Mouse (Mus musculus): ENCODE results near the gene Ralgps2. TPM values are rescaled to one million over a fixed set of nuclear protein-coding genes. Genes with fewer than 3 reads are reported as not detected.

Gene Ralgps2
- polyA plus RNA-seq, 1 experiment from 2014 or later = 69.6 TPM

GRCm38 (mm10) chr1:156938705-156939242 is 652 bp downstream of the Ralgps2 start:
- Histone ChIP-seq H3K9me3 (ENCODE audit: control insufficient read depth, low read length) (no peaks in the 10 kb centered on the region), H3K4me2 (ENCODE audit: low read depth, low read length) (peak overlapping the region; percentile 91), H3K4me3 (ENCODE audit: low read depth, low read length) (peak overlapping the region; percentile 94), H3K27ac (replicated peaks; ENCODE audit: low read depth, low read length) (peak overlapping the region; percentile 93), H3K27me3 (replicated peaks; ENCODE audit: control insufficient read depth, insufficient read depth, low read length) (no peaks in the 10 kb centered on the region), H3K36me3 (ENCODE audit: control insufficient read depth, insufficient read depth, low read length) (no peaks in the 10 kb centered on the region), H3K4me1 (ENCODE audit: control insufficient read depth, insufficient read depth, low read length) (no peaks in the 10 kb centered on the region), H3K9ac (ENCODE audit: low read depth, low read length) (peak overlapping the region; percentile 91)
- peak; percentile 95 for DNase-seq (ENCODE audit: low spot score)
- under 1% methylated on average over 42 of the region's 51 CpGs for WGBS
- ATAC-seq (ENCODE audit: low read depth) = peak; percentile 94

- Histone ChIP-seq H3K27ac (replicated peaks; ENCODE audit: low read depth, low read length) (no peak overlapping the region), H3K4me3 (ENCODE audit: low read depth, low read length) (no peak overlapping the region), H3K36me3 (ENCODE audit: control insufficient read depth, insufficient read depth, low read length) (no peaks in the 10 kb centered on the region), H3K9ac (ENCODE audit: low read depth, low read length) (no peak overlapping the region), H3K9me3 (ENCODE audit: control insufficient read depth, low read length) (no peaks in the 10 kb centered on the region), H3K4me1 (ENCODE audit: control insufficient read depth, insufficient read depth, low read length) (no peaks in the 10 kb centered on the region), H3K27me3 (replicated peaks; ENCODE audit: control insufficient read depth, insufficient read depth, low read length) (no peaks in the 10 kb centered on the region), H3K4me2 (ENCODE audit: low read depth, low read length) (peak overlapping the region; percentile 91; the same call in 1 of the 2 replicates)
- ATAC-seq (ENCODE audit: low read depth) = no peak
- WGBS = 74% methylated on average over 7 of the region's 7 CpGs
- DNase-seq (ENCODE audit: low spot score) = no peak
These were observed 2.0 kb downstream of the Ralgps2 start for GRCm38 (mm10) chr1:156937436-156937835.

- no peaks in the 10 kb centered on the region for H3K27me3 ChIP-seq (replicated peaks; ENCODE audit: control insufficient read depth, insufficient read depth, low read length)
- no peak overlapping the region for H3K9ac ChIP-seq (ENCODE audit: low read depth, low read length)
- WGBS = 87% methylated on average over 7 of the region's 7 CpGs
- H3K4me2 ChIP-seq (ENCODE audit: low read depth, low read length) = no peak overlapping the region
- no peaks in the 10 kb centered on the region for H3K4me1 ChIP-seq (ENCODE audit: control insufficient read depth, insufficient read depth, low read length)
- ATAC-seq (ENCODE audit: low read depth) (no peak), DNase-seq (ENCODE audit: low spot score) (no peak)
- H3K9me3 ChIP-seq (ENCODE audit: control insufficient read depth, low read length) = no peaks in the 10 kb centered on the region
- no peaks in the 10 kb centered on the region for H3K36me3 ChIP-seq (ENCODE audit: control insufficient read depth, insufficient read depth, low read length)
- H3K4me3 ChIP-seq (ENCODE audit: low read depth, low read length) = no peak overlapping the region
- H3K27ac ChIP-seq (replicated peaks; ENCODE audit: low read depth, low read length) = no peak overlapping the region
These were observed 5.7 kb downstream of the Ralgps2 start for GRCm38 (mm10) chr1:156933712-156934111.

GRCm38 (mm10) chr1:156932036-156932774 is 7.2 kb downstream of the Ralgps2 start:
- WGBS = 39% methylated on average over 3 of the region's 3 CpGs
- H3K27me3 ChIP-seq (replicated peaks; ENCODE audit: control insufficient read depth, insufficient read depth, low read length) = no peaks in the 10 kb centered on the region

GRCm38 (mm10) chr1:156931106-156931870 is 8.1 kb downstream of the Ralgps2 start:
- H3K9ac ChIP-seq (ENCODE audit: low read depth, low read length) = no peak overlapping the region
- no peaks in the 10 kb centered on the region for H3K27me3 ChIP-seq (replicated peaks; ENCODE audit: control insufficient read depth, insufficient read depth, low read length)
- no peaks in the 10 kb centered on the region for H3K4me1 ChIP-seq (ENCODE audit: control insufficient read depth, insufficient read depth, low read length)
- ATAC-seq (ENCODE audit: low read depth) = peak; percentile 22; the same call in 1 of the 2 replicates
- peak; percentile 50 for DNase-seq (ENCODE audit: low spot score)
- no peak overlapping the region for H3K27ac ChIP-seq (replicated peaks; ENCODE audit: low read depth, low read length)
- H3K36me3 ChIP-seq (ENCODE audit: control insufficient read depth, insufficient read depth, low read length) = no peaks in the 10 kb centered on the region
- 58% methylated on average over 10 of the region's 10 CpGs for WGBS
- H3K4me2 ChIP-seq (ENCODE audit: low read depth, low read length) = no peak overlapping the region
- no peaks in the 10 kb centered on the region for H3K9me3 ChIP-seq (ENCODE audit: control insufficient read depth, low read length)
- H3K4me3 ChIP-seq (ENCODE audit: low read depth, low read length) = no peak overlapping the region

More at GRCm38 (mm10) chr1:156932036-156932774, 7.2 kb downstream of the Ralgps2 start:
- Histone ChIP-seq H3K4me3 (ENCODE audit: low read depth, low read length) (no peak overlapping the region), H3K36me3 (ENCODE audit: control insufficient read depth, insufficient read depth, low read length) (no peaks in the 10 kb centered on the region), H3K4me2 (ENCODE audit: low read depth, low read length) (no peak overlapping the region), H3K4me1 (ENCODE audit: control insufficient read depth, insufficient read depth, low read length) (no peaks in the 10 kb centered on the region), H3K9me3 (ENCODE audit: control insufficient read depth, low read length) (no peaks in the 10 kb centered on the region), H3K27ac (replicated peaks; ENCODE audit: low read depth, low read length) (no peak overlapping the region), H3K9ac (ENCODE audit: low read depth, low read length) (no peak overlapping the region)
- DNase-seq (ENCODE audit: low spot score) (no peak), ATAC-seq (ENCODE audit: low read depth) (no peak)

- no peak overlapping the region for H3K4me3 ChIP-seq (ENCODE audit: low read depth, low read length)
- H3K9ac ChIP-seq (ENCODE audit: low read depth, low read length) = no peak overlapping the region
- 60% methylated on average over 5 of the region's 5 CpGs for WGBS
- DNase-seq (ENCODE audit: low spot score) = no peak
- no peaks in the 10 kb centered on the region for H3K27me3 ChIP-seq (replicated peaks; ENCODE audit: control insufficient read depth, insufficient read depth, low read length)
- H3K4me1 ChIP-seq (ENCODE audit: control insufficient read depth, insufficient read depth, low read length) = no peaks in the 10 kb centered on the region
- ATAC-seq (ENCODE audit: low read depth) = no peak
- no peaks in the 10 kb centered on the region for H3K9me3 ChIP-seq (ENCODE audit: control insufficient read depth, low read length)
- H3K27ac ChIP-seq (replicated peaks; ENCODE audit: low read depth, low read length) = no peak overlapping the region
- H3K4me2 ChIP-seq (ENCODE audit: low read depth, low read length) = no peak overlapping the region
- H3K36me3 ChIP-seq (ENCODE audit: control insufficient read depth, insufficient read depth, low read length) = no peaks in the 10 kb centered on the region
These were observed 9.2 kb downstream of the Ralgps2 start for GRCm38 (mm10) chr1:156930263-156930662.

GRCm38 (mm10) chr1:156928255-156928654 is 11.2 kb downstream of the Ralgps2 start:
- DNase-seq (ENCODE audit: low spot score) = no peak
- Histone ChIP-seq H3K27ac (replicated peaks; ENCODE audit: low read depth, low read length) (no peak overlapping the region), H3K9ac (ENCODE audit: low read depth, low read length) (no peak overlapping the region), H3K27me3 (replicated peaks; ENCODE audit: control insufficient read depth, insufficient read depth, low read length) (no peaks in the 10 kb centered on the region), H3K36me3 (ENCODE audit: control insufficient read depth, insufficient read depth, low read length) (no peaks in the 10 kb centered on the region), H3K4me3 (ENCODE audit: low read depth, low read length) (no peak overlapping the region), H3K4me2 (ENCODE audit: low read depth, low read length) (no peak overlapping the region), H3K4me1 (ENCODE audit: control insufficient read depth, insufficient read depth, low read length) (no peaks in the 10 kb centered on the region), H3K9me3 (ENCODE audit: control insufficient read depth, low read length) (no peaks in the 10 kb centered on the region)
- ATAC-seq (ENCODE audit: low read depth) = no peak
- WGBS = 90% methylated on average over 4 of the region's 4 CpGs

- DNase-seq (ENCODE audit: low spot score) (no peak), ATAC-seq (ENCODE audit: low read depth) (no peak)
- no peaks in the 10 kb centered on the region for H3K27me3 ChIP-seq (replicated peaks; ENCODE audit: control insufficient read depth, insufficient read depth, low read length)
- 73% methylated on average over 1 of the region's 1 CpGs for WGBS
- H3K9me3 ChIP-seq (ENCODE audit: control insufficient read depth, low read length) = no peaks in the 10 kb centered on the region
- peaks cover 6% of the 10 kb centered on the region for H3K4me1 ChIP-seq (ENCODE audit: control insufficient read depth, insufficient read depth, low read length)
- no peak overlapping the region for H3K9ac ChIP-seq (ENCODE audit: low read depth, low read length)
- H3K36me3 ChIP-seq (ENCODE audit: control insufficient read depth, insufficient read depth, low read length) = no peaks in the 10 kb centered on the region
- H3K4me2 ChIP-seq (ENCODE audit: low read depth, low read length) = no peak overlapping the region
- H3K4me3 ChIP-seq (ENCODE audit: low read depth, low read length) = no peak overlapping the region
- no peak overlapping the region for H3K27ac ChIP-seq (replicated peaks; ENCODE audit: low read depth, low read length)
These were observed 15.9 kb downstream of the Ralgps2 start for GRCm38 (mm10) chr1:156923511-156923910.
